Mouse (Mus musculus): ENCODE measurements at regions not wholly inside any gene's neighbourhood (a gene's known extent, or its start where the extent isn't known, plus 50 kb on each side); places are given as distances from the start of the nearest gene placed in this dataset.

- H3K27me3 ChIP-seq (replicated peaks), result no peaks in the 10 kb centered on the region
- no peaks in the 10 kb centered on the region for H3K4me1 ChIP-seq
- no peak for ATAC-seq (ENCODE audit: extremely low read depth, insufficient number of reproducible peaks, low FRiP score, low TSS enrichment)
- H3K36me3 ChIP-seq, result no peaks in the 10 kb centered on the region
- H3K9ac ChIP-seq, result no peak overlapping the region
- H3K4me2 ChIP-seq, result no peak overlapping the region
- no peak overlapping the region for H3K4me3 ChIP-seq
- no peak overlapping the region for H3K27ac ChIP-seq (replicated peaks)
- 87% methylated on average over 3 of the region's 3 CpGs for WGBS
- no peaks in the 10 kb centered on the region for H3K9me3 ChIP-seq
These were observed 315.0 kb downstream of the Lyplal1 start for GRCm38 (mm10) chr1:185802156-185802555.

- Histone ChIP-seq H3K9ac (no peak overlapping the region), H3K9me3 (no peaks in the 10 kb centered on the region), H3K4me3 (no peak overlapping the region), H3K36me3 (no peaks in the 10 kb centered on the region), H3K27ac (replicated peaks) (no peak overlapping the region), H3K27me3 (replicated peaks) (no peaks in the 10 kb centered on the region), H3K4me2 (no peak overlapping the region), H3K4me1 (no peaks in the 10 kb centered on the region)
- WGBS, result 59% methylated on average over 3 of the region's 3 CpGs
- no peak for ATAC-seq (ENCODE audit: extremely low read depth, insufficient number of reproducible peaks, low FRiP score, low TSS enrichment)
These were observed 302.2 kb downstream of the Lyplal1 start for GRCm38 (mm10) chr1:185814901-185815300.

GRCm38 (mm10) chr1:185819044-185819443, 298.1 kb downstream of the Lyplal1 start:
- Histone ChIP-seq H3K27ac (replicated peaks) (no peak overlapping the region), H3K4me3 (no peak overlapping the region), H3K9ac (no peak overlapping the region), H3K4me1 (no peaks in the 10 kb centered on the region), H3K4me2 (no peak overlapping the region), H3K36me3 (no peaks in the 10 kb centered on the region), H3K9me3 (no peaks in the 10 kb centered on the region), H3K27me3 (replicated peaks) (no peaks in the 10 kb centered on the region)
- WGBS, result 30% methylated on average over 5 of the region's 5 CpGs
- no peak for ATAC-seq (ENCODE audit: extremely low read depth, insufficient number of reproducible peaks, low FRiP score, low TSS enrichment)

GRCm38 (mm10) chr1:185822241-185822640, 294.9 kb downstream of the Lyplal1 start:
- Histone ChIP-seq H3K4me2 (no peak overlapping the region), H3K4me3 (no peak overlapping the region), H3K36me3 (no peaks in the 10 kb centered on the region), H3K27ac (replicated peaks) (no peak overlapping the region), H3K27me3 (replicated peaks) (no peaks in the 10 kb centered on the region), H3K4me1 (no peaks in the 10 kb centered on the region), H3K9me3 (no peaks in the 10 kb centered on the region), H3K9ac (no peak overlapping the region)
- WGBS, result 70% methylated on average over 8 of the region's 8 CpGs
- ATAC-seq (ENCODE audit: extremely low read depth, insufficient number of reproducible peaks, low FRiP score, low TSS enrichment), result no peak

- no peaks in the 10 kb centered on the region for H3K36me3 ChIP-seq
- no peak overlapping the region for H3K27ac ChIP-seq (replicated peaks)
- 75% methylated on average over 4 of the region's 4 CpGs for WGBS
- H3K9me3 ChIP-seq, result no peaks in the 10 kb centered on the region
- no peak for ATAC-seq (ENCODE audit: extremely low read depth, insufficient number of reproducible peaks, low FRiP score, low TSS enrichment)
- no peak overlapping the region for H3K4me2 ChIP-seq
- no peak overlapping the region for H3K9ac ChIP-seq
- no peak overlapping the region for H3K4me3 ChIP-seq
- no peaks in the 10 kb centered on the region for H3K4me1 ChIP-seq
- no peaks in the 10 kb centered on the region for H3K27me3 ChIP-seq (replicated peaks)
These were observed 293.9 kb downstream of the Lyplal1 start for GRCm38 (mm10) chr1:185823226-185823625.

- no peak for ATAC-seq (ENCODE audit: extremely low read depth, insufficient number of reproducible peaks, low FRiP score, low TSS enrichment)
- Histone ChIP-seq H3K4me2 (no peak overlapping the region), H3K36me3 (no peaks in the 10 kb centered on the region), H3K27ac (replicated peaks) (no peak overlapping the region), H3K27me3 (replicated peaks) (no peaks in the 10 kb centered on the region), H3K4me1 (no peaks in the 10 kb centered on the region), H3K9me3 (no peaks in the 10 kb centered on the region), H3K9ac (no peak overlapping the region), H3K4me3 (no peak overlapping the region)
- 42% methylated on average over 5 of the region's 5 CpGs for WGBS
These were observed 293.2 kb downstream of the Lyplal1 start for GRCm38 (mm10) chr1:185823956-185824355.

GRCm38 (mm10) chr1:185827986-185828385, 289.1 kb downstream of the Lyplal1 start:
- Histone ChIP-seq H3K27me3 (replicated peaks) (no peaks in the 10 kb centered on the region), H3K4me3 (no peak overlapping the region), H3K9ac (no peak overlapping the region), H3K36me3 (no peaks in the 10 kb centered on the region), H3K4me1 (no peaks in the 10 kb centered on the region), H3K9me3 (no peaks in the 10 kb centered on the region), H3K4me2 (no peak overlapping the region), H3K27ac (replicated peaks) (no peak overlapping the region)
- ATAC-seq (ENCODE audit: extremely low read depth, insufficient number of reproducible peaks, low FRiP score, low TSS enrichment), result no peak
- 46% methylated on average over 2 of the region's 2 CpGs for WGBS

- no peaks in the 10 kb centered on the region for H3K36me3 ChIP-seq
- H3K4me3 ChIP-seq, result no peak overlapping the region
- no peaks in the 10 kb centered on the region for H3K4me1 ChIP-seq
- H3K4me2 ChIP-seq, result no peak overlapping the region
- H3K27me3 ChIP-seq (replicated peaks), result no peaks in the 10 kb centered on the region
- H3K27ac ChIP-seq (replicated peaks), result no peak overlapping the region
- no peak overlapping the region for H3K9ac ChIP-seq
- 74% methylated on average over 6 of the region's 6 CpGs for WGBS
- no peak for ATAC-seq (ENCODE audit: extremely low read depth, insufficient number of reproducible peaks, low FRiP score, low TSS enrichment)
- no peaks in the 10 kb centered on the region for H3K9me3 ChIP-seq
These were observed 288.6 kb downstream of the Lyplal1 start for GRCm38 (mm10) chr1:185828486-185828885.

- Histone ChIP-seq H3K4me2 (no peak overlapping the region), H3K9me3 (no peaks in the 10 kb centered on the region), H3K27ac (replicated peaks) (no peak overlapping the region), H3K4me1 (no peaks in the 10 kb centered on the region), H3K9ac (no peak overlapping the region), H3K27me3 (replicated peaks) (no peaks in the 10 kb centered on the region), H3K4me3 (no peak overlapping the region), H3K36me3 (no peaks in the 10 kb centered on the region)
- no peak for ATAC-seq (ENCODE audit: extremely low read depth, insufficient number of reproducible peaks, low FRiP score, low TSS enrichment)
- WGBS, result 70% methylated on average over 4 of the region's 4 CpGs
These were observed 285.1 kb downstream of the Lyplal1 start for GRCm38 (mm10) chr1:185832059-185832458.

GRCm38 (mm10) chr1:185834171-185834570, 282.9 kb downstream of the Lyplal1 start:
- ATAC-seq (ENCODE audit: extremely low read depth, insufficient number of reproducible peaks, low FRiP score, low TSS enrichment), result no peak
- Histone ChIP-seq H3K27me3 (replicated peaks) (no peaks in the 10 kb centered on the region), H3K4me3 (no peak overlapping the region), H3K4me1 (no peaks in the 10 kb centered on the region), H3K4me2 (no peak overlapping the region), H3K27ac (replicated peaks) (no peak overlapping the region), H3K9me3 (no peaks in the 10 kb centered on the region), H3K9ac (no peak overlapping the region), H3K36me3 (no peaks in the 10 kb centered on the region)
- 49% methylated on average over 6 of the region's 6 CpGs for WGBS

GRCm38 (mm10) chr1:185836632-185837281, 280.4 kb downstream of the Lyplal1 start:
- no peaks in the 10 kb centered on the region for H3K27me3 ChIP-seq (replicated peaks)
- 56% methylated on average over 13 of the region's 13 CpGs for WGBS
- H3K9me3 ChIP-seq, result no peaks in the 10 kb centered on the region
- H3K27ac ChIP-seq (replicated peaks), result no peak overlapping the region
- H3K4me2 ChIP-seq, result no peak overlapping the region
- ATAC-seq (ENCODE audit: extremely low read depth, insufficient number of reproducible peaks, low FRiP score, low TSS enrichment), result no peak
- H3K9ac ChIP-seq, result no peak overlapping the region
- H3K4me3 ChIP-seq, result no peak overlapping the region
- no peaks in the 10 kb centered on the region for H3K36me3 ChIP-seq
- no peaks in the 10 kb centered on the region for H3K4me1 ChIP-seq

GRCm38 (mm10) chr1:185842481-185842880, 274.6 kb downstream of the Lyplal1 start:
- H3K9ac ChIP-seq, result no peak overlapping the region
- peaks cover 8% of the 10 kb centered on the region; the same call in 1 of the 2 replicates for H3K4me1 ChIP-seq
- 73% methylated on average over 12 of the region's 12 CpGs for WGBS
- no peak for ATAC-seq (ENCODE audit: extremely low read depth, insufficient number of reproducible peaks, low FRiP score, low TSS enrichment)
- H3K36me3 ChIP-seq, result no peaks in the 10 kb centered on the region
- no peak overlapping the region for H3K27ac ChIP-seq (replicated peaks)
- H3K27me3 ChIP-seq (replicated peaks), result no peaks in the 10 kb centered on the region
- no peak overlapping the region for H3K4me2 ChIP-seq
- H3K4me3 ChIP-seq, result no peak overlapping the region
- H3K9me3 ChIP-seq, result no peaks in the 10 kb centered on the region

Data from heart, embryonic 13.5 days (tissue).